Mouse (Mus musculus): ENCODE measurements around the gene Lysmd4. TPM values are rescaled to one million over a fixed set of nuclear protein-coding genes. Genes with fewer than 3 reads are reported as not detected.

The Lysmd4 gene
- polyA plus RNA-seq, 1 experiment, result 10.6 TPM

- TF ChIP-seq CTCF (IDR thresholded peaks at IDR 0.05; ENCODE audit: borderline replicate concordance, insufficient read depth, low read length), result peak; percentile 62; the same call in 1 of the 2 replicates
- no peak for TF ChIP-seq POLR2A (IDR thresholded peaks at IDR 0.05; ENCODE audit: low read depth, low read length)
- Histone ChIP-seq H3K4me1 (ENCODE audit: control insufficient read depth, insufficient read depth, low read length) (no peaks in the 10 kb centered on the region), H3K4me3 (ENCODE audit: insufficient read depth, low read length) (no peak overlapping the region), H3K27ac (ENCODE audit: insufficient read depth, low read length) (no peak overlapping the region)
Measured at GRCm38 (mm10) chr7:67228891-67229602, 6.7 kb downstream of the Lysmd4 start.

GRCm38 (mm10) chr7:67229701-67230100 lies 7.4 kb downstream of the Lysmd4 start:
- Histone ChIP-seq H3K4me1 (ENCODE audit: control insufficient read depth, insufficient read depth, low read length) (no peaks in the 10 kb centered on the region), H3K4me3 (ENCODE audit: insufficient read depth, low read length) (no peak overlapping the region), H3K27ac (ENCODE audit: insufficient read depth, low read length) (no peak overlapping the region)
- TF ChIP-seq POLR2A (IDR thresholded peaks at IDR 0.05; ENCODE audit: low read depth, low read length) (no peak), CTCF (IDR thresholded peaks at IDR 0.05; ENCODE audit: borderline replicate concordance, insufficient read depth, low read length) (no peak)

GRCm38 (mm10) chr7:67230221-67230620 lies 7.9 kb downstream of the Lysmd4 start:
- no peak overlapping the region for H3K27ac ChIP-seq (ENCODE audit: insufficient read depth, low read length)
- no peak overlapping the region for H3K4me3 ChIP-seq (ENCODE audit: insufficient read depth, low read length)
- TF ChIP-seq CTCF (IDR thresholded peaks at IDR 0.05; ENCODE audit: borderline replicate concordance, insufficient read depth, low read length), result no peak
- TF ChIP-seq POLR2A (IDR thresholded peaks at IDR 0.05; ENCODE audit: low read depth, low read length), result no peak

GRCm38 (mm10) chr7:67230640-67231140 lies 8.3 kb downstream of the Lysmd4 start:
- Histone ChIP-seq H3K4me1 (ENCODE audit: control insufficient read depth, insufficient read depth, low read length) (no peaks in the 10 kb centered on the region), H3K4me3 (ENCODE audit: insufficient read depth, low read length) (no peak overlapping the region), H3K27ac (ENCODE audit: insufficient read depth, low read length) (no peak overlapping the region)
- no peak for TF ChIP-seq POLR2A (IDR thresholded peaks at IDR 0.05; ENCODE audit: low read depth, low read length)
- TF ChIP-seq CTCF (IDR thresholded peaks at IDR 0.05; ENCODE audit: borderline replicate concordance, insufficient read depth, low read length), result no peak

More at GRCm38 (mm10) chr7:67230221-67230620, 7.9 kb downstream of the Lysmd4 start:
- H3K4me1 ChIP-seq (ENCODE audit: control insufficient read depth, insufficient read depth, low read length), result no peaks in the 10 kb centered on the region

- H3K4me3 ChIP-seq (ENCODE audit: insufficient read depth, low read length), result no peak overlapping the region
- H3K4me1 ChIP-seq (ENCODE audit: control insufficient read depth, insufficient read depth, low read length), result no peaks in the 10 kb centered on the region
- H3K27ac ChIP-seq (ENCODE audit: insufficient read depth, low read length), result no peak overlapping the region
- TF ChIP-seq CTCF (IDR thresholded peaks at IDR 0.05; ENCODE audit: borderline replicate concordance, insufficient read depth, low read length) (no peak), POLR2A (IDR thresholded peaks at IDR 0.05; ENCODE audit: low read depth, low read length) (no peak)
Measured at GRCm38 (mm10) chr7:67232504-67232903, 10.2 kb downstream of the Lysmd4 start.

GRCm38 (mm10) chr7:67234797-67235196 lies 12.5 kb downstream of the Lysmd4 start:
- no peak overlapping the region for H3K27ac ChIP-seq (ENCODE audit: insufficient read depth, low read length)
- no peaks in the 10 kb centered on the region for H3K4me1 ChIP-seq (ENCODE audit: control insufficient read depth, insufficient read depth, low read length)
- H3K4me3 ChIP-seq (ENCODE audit: insufficient read depth, low read length), result no peak overlapping the region
- TF ChIP-seq CTCF (IDR thresholded peaks at IDR 0.05; ENCODE audit: borderline replicate concordance, insufficient read depth, low read length) (no peak), POLR2A (IDR thresholded peaks at IDR 0.05; ENCODE audit: low read depth, low read length) (no peak)

- TF ChIP-seq POLR2A (IDR thresholded peaks at IDR 0.05; ENCODE audit: low read depth, low read length), result no peak
- TF ChIP-seq CTCF (IDR thresholded peaks at IDR 0.05; ENCODE audit: borderline replicate concordance, insufficient read depth, low read length), result no peak
- Histone ChIP-seq H3K4me3 (ENCODE audit: insufficient read depth, low read length) (no peak overlapping the region), H3K27ac (ENCODE audit: insufficient read depth, low read length) (no peak overlapping the region), H3K4me1 (ENCODE audit: control insufficient read depth, insufficient read depth, low read length) (no peaks in the 10 kb centered on the region)
Measured at GRCm38 (mm10) chr7:67236351-67236750, 14.0 kb downstream of the Lysmd4 start.

GRCm38 (mm10) chr7:67237752-67238151 lies 15.4 kb downstream of the Lysmd4 start:
- TF ChIP-seq CTCF (IDR thresholded peaks at IDR 0.05; ENCODE audit: borderline replicate concordance, insufficient read depth, low read length), result no peak
- no peak for TF ChIP-seq POLR2A (IDR thresholded peaks at IDR 0.05; ENCODE audit: low read depth, low read length)
- Histone ChIP-seq H3K4me1 (ENCODE audit: control insufficient read depth, insufficient read depth, low read length) (no peaks in the 10 kb centered on the region), H3K4me3 (ENCODE audit: insufficient read depth, low read length) (no peak overlapping the region), H3K27ac (ENCODE audit: insufficient read depth, low read length) (no peak overlapping the region)

GRCm38 (mm10) chr7:67241969-67242368 lies 19.6 kb downstream of the Lysmd4 start:
- Histone ChIP-seq H3K27ac (ENCODE audit: insufficient read depth, low read length) (no peak overlapping the region), H3K4me3 (ENCODE audit: insufficient read depth, low read length) (no peak overlapping the region), H3K4me1 (ENCODE audit: control insufficient read depth, insufficient read depth, low read length) (no peaks in the 10 kb centered on the region)
- TF ChIP-seq POLR2A (IDR thresholded peaks at IDR 0.05; ENCODE audit: low read depth, low read length), result no peak
- TF ChIP-seq CTCF (IDR thresholded peaks at IDR 0.05; ENCODE audit: borderline replicate concordance, insufficient read depth, low read length), result no peak

- Histone ChIP-seq H3K4me1 (ENCODE audit: control insufficient read depth, insufficient read depth, low read length) (no peaks in the 10 kb centered on the region), H3K27ac (ENCODE audit: insufficient read depth, low read length) (peak overlapping the region; percentile 47; the same call in 1 of the 2 replicates), H3K4me3 (ENCODE audit: insufficient read depth, low read length) (no peak overlapping the region)
- TF ChIP-seq POLR2A (IDR thresholded peaks at IDR 0.05; ENCODE audit: low read depth, low read length) (no peak), CTCF (IDR thresholded peaks at IDR 0.05; ENCODE audit: borderline replicate concordance, insufficient read depth, low read length) (0 out of 2 replicates have a peak, but pooled peaks have one; percentile 5)
Measured at GRCm38 (mm10) chr7:67243121-67243893, 21.0 kb downstream of the Lysmd4 start.

Measured in embryonic fibroblast, embryonic 13.5 days (primary cell).